Mouse (Mus musculus): ENCODE results near the gene Pgs1.

The Pgs1 gene

DNA sequence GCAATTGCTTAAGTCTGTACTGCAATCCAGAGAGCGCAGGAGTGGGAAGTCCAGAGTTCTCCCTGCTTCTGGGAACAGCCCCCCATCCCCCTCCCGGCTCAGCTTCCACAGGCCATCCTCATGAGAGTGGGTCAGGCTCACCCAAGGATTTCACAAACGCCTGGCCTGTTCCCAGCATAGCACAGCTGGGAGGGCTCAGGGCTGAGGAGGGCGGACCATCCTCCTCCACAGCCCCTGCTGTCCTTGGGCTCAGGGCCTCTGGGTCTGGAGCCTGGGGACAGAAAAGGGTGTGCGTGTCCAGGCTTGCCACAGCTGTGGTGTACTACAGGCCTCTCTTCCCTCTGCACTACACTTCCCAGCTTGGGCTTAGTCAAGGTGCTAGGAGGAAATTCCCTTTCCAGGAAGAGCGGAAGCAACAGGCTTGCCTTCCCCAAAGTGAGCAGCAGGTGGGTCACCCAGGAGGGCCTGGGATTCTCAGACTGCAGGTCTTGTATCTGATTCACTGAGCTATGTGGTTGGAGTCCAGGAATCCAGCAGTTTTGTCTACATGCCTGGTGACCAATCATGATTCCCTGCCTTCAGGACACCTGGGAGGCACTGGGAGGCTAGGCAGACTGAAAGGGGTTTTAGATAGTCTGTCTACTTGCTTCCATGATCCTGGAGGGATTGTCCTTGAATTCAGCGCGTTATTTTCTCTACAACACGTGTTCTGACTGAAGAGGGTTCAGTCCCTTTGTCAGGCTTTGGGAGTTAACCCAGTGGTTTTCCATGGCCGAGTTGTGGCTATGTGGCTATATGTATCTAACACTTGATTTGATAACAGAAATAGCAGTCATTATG is 23.6 kb upstream of the Pgs1 start:
- CTCF ChIA-PET, result interaction anchor here (0.5 to 0.8 kb wide), 2 partner anchors 10 to 48 kb away, joined by 3 to 8 read pairs; no protein-coding TSS in a partner anchor

DNA sequence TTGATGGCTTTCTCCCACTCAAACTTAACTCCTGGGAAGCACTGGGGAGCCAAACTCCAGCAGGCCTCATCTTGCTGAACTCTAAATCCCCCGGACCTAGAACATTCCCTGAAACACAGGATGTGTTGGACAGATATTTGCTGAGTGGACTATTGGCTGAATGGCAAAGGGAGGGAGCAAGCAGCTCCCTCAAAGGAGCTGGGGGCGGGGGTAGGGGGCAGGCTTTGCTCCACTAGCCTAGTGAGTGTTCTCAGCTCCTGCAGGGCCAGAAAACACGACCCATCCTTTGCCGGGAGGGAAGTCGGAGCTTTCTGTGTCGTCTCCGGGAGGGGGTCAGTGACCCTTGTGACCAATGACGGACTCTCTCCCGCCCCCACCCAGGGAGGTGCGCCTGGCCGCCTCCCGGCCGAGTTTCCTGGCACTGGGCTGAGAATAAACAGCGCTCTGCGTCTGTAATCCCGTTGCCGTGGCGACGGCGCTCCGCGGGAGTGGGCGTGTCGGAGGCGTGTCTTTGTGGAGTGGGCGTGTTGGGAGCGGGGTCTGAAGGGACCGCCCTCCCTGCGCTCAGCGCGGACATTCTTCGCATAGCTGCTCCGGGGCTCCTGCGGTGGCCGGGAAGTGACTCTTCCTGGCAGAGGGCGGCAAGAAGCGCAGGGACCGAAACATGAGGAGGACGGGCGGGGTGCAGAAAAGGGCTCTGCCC is 22.9 kb upstream of the Pgs1 start:
- CTCF ChIA-PET, result interaction anchor here (0.6 kb wide), 1 partner anchor 9 kb away, joined by 4 read pairs; no protein-coding TSS in a partner anchor

DNA sequence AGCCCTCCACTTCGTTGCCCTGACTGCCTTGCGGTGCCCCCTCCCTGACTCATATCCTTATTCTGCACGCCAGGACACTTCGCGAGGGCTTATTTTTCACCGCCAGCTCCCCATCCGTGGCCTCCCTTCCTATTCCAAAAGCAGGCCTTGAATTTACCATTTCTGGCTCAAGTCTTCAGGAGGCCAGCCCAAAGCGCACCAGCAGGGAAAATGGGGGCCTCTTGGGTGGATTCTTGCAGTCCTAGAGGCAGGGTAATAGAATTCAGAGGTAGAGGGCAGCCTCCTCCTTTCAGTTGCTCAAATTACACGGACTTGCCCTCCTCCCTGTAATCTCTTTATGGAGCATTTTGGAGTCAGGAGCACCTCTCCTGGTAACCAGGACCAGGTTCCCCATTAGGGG is 22.2 kb upstream of the Pgs1 start:
- CTCF ChIA-PET, result no interaction called here

DNA sequence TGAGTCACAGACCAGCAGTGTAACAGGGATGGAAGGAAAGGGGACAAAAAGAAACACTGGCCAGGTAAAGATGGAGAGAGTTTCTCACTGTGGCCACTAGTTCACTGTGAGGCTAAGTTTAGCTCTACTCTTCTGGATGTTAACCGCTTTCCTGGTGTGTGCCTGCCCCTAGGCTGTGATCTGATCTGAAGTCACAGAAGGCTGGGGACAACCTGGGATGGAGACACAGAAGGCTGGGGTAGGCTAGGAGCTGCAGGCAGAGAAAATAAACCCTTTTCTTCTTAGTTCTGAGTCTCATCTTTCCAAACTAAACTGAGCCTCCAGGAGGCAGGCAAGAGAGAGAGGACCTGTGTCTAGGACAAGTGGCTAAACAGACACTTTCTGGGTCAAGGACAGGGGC is 21.8 kb upstream of the Pgs1 start:
- CTCF ChIA-PET, result no interaction called here

DNA sequence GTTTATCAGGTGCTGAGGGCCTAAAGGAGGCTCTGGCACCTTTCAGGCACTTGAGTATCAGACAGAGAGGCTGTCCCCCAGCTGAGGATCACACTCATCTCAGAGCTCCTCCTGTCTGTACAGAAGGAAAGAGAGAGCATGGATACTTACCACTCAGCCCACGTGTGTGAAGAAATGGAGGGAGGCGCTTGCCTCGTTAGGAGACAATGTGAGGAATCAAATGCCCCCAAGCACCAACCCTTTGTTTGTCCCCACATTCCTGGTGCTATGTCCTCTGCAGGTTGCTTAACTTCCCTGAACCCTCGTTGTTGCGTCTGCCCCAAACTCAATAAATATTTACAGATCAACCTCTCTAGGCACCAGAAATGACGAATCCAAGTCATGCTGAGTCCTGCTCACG is 21.0 kb upstream of the Pgs1 start:
- CTCF ChIA-PET, result no interaction called here

DNA sequence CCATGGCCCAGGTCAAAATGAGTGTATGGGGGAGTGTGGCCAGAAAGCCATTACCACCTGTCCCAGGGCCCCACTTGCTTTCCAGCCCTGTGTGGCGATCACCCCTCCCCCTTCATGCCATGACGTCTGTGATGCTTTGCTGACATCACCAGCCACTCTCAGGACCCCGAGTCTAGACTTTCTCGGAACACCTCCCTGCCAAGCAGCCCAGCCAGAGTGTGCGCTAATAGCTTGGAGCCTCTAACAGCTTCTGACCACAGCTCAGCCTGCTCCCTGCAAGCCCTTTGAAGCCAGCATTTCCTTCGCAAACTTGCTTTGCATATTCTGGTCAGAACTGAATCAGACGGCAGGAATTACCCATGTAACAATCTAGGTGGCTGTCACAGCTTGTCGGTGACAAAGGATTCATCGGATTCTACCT is 20.5 kb upstream of the Pgs1 start:
- CTCF ChIA-PET, result no interaction called here

DNA sequence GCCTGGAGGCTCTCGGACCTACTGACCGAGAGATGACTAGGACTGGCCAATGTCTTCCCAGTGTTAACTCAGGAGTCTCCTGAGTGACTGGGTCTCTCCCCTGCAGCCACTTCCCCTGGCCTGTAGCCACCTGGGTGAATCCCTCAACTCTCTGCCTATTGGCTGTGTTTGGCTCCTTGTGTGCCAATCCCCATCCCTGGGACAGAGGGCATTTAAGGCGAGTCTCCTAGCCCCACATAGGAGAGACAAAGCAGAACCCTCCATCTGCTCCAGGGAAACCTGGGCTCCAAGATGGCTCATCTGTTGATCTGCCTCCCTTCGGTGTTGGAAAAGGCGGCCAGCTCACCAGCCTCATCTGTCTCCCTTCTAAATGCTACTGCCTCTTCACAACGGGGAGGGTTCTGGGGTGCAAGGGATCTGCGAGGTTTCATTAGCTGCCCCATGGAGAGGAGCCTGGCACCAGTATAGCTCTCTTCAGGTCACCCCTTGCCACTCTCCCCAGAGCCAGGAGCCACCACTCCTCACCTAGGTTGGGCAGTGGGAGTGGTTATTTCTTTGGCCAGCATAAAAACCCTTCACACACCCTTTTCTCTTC is 19.5 kb upstream of the Pgs1 start:
- CTCF ChIA-PET, result interaction anchor here (0.6 kb wide), 1 partner anchor 12 kb away, joined by 5 read pairs; no protein-coding TSS in a partner anchor

DNA sequence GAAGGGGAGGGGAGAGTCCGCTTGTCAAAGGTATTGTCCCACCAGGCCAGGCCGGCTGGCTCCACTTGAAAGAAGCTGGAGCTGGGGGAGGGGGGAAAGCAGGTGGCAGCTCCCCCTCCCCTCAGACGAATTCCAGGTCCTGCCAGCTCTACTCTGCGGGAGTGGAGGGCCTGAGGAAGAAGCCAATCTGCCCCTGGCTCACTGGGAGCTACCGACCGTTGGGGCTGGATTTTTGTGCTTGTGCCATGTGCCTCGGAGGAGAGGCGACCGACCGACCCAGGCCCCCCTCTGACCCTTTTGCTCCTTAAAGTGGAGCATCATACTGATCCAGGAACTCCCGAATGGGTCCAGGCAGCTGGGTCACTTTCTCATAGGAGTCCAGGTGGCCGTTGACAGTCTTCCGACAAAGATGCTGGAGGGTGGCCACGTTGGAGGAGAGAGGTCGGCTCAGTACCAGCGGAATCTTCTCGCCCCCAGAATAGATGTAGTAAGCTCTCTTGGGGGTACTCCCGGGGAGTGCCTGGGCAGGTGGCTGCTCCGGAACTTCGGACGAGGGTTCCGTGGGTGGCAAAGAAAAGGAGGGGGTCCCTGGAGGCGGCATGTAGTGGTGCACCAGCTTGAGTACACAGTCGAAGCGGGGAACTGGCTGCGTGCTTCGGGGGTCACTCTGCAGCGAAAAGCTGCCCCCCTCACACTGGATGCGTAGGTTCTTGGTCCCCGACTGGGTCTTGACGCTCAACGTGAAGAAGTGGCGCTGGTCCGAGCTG is 18.7 kb upstream of the Pgs1 start:
- CTCF ChIA-PET, result no interaction called here

DNA sequence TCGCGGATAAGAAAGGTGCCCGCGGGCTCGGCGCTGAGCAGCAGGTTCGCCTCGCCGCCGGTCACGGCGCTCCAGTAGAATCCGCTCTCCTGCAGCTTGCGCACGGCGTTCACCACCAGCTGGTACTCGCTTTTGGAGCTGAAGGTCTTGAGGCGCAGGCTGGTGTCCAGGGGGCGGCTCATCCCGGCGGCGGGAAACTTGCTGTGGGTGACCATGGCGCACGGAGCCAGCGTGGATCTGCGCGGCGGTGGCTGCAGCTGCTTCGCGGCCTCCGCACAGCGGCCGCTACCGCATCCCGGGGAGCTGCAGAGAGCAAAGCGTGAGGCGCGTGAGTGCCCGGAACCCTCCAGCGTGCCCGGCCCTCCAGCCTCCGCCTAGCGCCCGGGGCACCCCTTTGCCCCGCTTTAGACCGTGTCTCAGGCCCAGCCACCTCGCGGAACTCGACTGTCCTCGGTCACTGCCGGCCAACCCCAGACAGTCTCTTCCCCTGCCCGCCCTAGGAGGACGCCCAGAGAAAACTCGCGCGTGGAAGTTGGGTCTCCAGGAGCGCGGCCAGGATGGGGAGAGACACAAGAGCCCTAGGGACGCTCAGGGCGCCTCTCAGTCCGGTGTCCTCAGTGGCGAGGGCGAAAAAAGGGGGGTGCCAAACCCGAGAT is 17.9 kb upstream of the Pgs1 start:
- CTCF ChIA-PET, result no interaction called here

DNA sequence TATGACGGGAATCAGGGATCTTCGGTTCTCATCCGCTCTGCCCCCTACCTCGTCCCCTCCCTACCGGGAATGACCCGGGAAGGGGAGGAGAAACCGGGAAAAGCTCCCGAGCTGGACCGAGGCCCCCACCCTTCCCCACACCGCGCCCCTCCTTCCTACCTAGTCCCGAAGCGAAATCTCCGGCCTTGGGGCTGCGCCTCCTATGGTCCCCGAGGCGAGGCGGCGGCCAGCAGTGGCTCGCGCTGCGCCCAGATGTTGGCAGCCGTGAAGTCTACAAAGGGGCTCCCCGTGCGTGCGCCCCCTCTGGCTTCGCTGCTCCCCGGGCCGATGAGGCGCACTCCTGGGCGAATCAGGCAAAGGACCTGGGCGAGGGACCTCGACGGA is 17.4 kb upstream of the Pgs1 start:
- CTCF ChIA-PET, result interaction anchor here (1.7 kb wide), 1 partner anchor 56 kb away, joined by 8 read pairs; no protein-coding TSS in a partner anchor

DNA sequence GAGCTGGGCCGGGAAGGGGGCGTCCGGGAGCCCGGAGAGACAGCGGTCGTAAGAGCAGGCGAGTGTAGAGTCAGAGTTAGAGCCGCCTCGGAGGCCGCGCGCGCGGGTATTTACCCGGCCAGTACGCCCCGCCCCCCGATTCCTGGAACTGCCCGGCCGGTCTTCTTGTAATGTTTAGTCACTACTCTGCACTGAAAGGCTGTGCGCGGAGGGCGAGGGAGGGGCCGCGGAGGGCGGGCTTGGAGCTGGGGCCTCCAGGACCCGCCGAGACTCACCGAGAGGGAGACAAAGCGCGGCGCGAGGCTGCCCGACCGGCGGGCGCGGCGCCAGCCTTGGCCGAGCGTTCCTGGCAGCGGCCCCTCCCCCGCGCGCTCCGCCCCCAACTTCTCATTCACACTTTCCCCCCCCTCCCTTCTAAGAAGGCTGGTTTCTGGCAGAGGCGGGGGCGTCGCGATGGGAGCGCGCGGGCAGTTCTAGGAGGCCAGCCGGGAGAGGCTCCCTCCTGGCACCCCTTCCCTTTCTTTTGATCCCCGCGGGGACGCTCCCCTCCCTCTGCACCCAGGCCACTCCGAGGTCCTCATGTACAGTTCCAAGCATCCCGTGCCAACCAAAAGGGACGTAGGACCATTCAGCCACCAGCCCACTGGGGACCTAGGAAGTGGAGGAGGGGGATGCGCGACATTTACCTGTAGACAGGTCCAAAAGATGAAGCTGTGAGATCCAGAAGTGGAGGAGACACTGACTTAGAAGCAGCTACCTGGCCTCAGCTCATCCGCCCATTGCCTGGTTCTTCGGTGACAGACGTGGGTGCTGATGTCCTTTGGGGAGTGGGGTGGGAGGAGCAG is 16.8 kb upstream of the Pgs1 start:
- CTCF ChIA-PET, result interaction anchor here (0.7 to 1.7 kb wide), 2 partner anchors 11 to 57 kb away, joined by 3 to 8 read pairs; no protein-coding TSS in a partner anchor

DNA sequence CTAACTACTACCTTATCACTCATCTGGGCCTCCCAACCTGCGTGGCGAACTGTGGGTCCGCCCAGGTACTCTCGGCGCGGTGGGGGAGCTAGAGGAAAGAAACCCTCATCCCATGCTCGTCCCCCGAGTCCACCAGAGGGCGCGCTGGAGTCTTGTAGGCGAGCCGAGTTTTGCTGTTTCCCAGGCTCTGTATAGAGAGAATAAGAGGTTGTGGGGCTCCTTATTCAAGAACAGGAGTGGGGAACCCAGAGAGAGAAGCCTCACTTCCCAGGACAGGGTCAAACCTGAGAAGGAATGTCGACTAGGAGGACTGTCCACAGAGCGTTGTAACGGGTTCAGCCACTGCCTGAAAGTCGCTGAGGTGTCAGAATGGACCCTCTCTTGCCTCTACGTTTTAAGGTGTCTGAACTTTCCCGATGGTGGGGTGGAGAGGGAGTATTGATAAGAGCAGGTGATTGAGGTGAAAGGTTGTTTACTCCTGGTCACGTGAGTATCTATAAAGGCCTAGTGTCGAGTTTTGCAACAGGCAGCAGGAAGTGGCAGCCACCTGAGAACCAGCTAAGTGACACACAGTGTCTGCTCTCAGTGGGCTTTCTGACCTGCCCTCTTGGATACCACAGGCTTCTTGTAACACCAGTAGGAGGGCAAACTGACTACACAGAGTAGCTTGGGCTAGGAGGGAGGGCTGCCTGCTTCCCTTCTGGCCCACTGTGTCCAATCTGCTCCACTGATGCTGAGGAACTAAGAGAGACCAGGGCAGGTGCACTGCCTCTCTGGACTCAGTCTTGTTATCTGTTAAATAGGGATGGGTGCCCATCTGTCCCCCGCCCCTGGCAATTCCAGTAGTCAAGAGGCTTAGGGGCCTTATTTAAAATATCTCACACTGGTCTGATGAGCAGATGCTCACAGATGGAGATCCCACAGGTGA is 15.9 kb upstream of the Pgs1 start, which contains the start of gene Socs3:
Gene Socs3 (minus strand): TSS at position 103 of the 928 bp plus-strand sequence.
- CTCF ChIA-PET, result interaction anchor here (0.6 to 1.7 kb wide), 6 partner anchors 12 to 63 kb away, joined by 3 to 8 read pairs (median 4); partner anchors contain the start of gene Pgs1

DNA sequence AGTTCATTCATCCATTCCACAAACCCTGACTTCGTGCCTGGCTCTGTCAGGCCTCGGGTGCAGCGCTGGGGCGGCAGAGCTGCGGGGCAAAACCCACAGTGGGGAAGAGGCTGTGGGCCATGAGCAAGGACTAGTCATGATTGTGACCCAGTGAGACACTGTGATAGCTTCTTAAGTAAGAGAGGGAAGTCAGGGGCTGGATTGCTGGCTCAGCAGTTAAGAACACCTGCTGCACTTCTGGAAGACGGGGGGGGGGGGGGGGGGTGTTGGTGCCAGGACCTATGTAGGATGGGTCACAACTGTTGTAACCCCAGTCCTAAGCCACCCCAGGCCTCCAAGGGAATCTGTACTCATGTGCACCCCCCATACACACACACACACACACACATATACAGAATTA is 15.0 kb upstream of the Pgs1 start:
- CTCF ChIA-PET, result interaction anchor here (0.6 to 1.4 kb wide), 2 partner anchors 15 to 64 kb away, joined by 4 read pairs; partner anchors contain the start of gene Pgs1

DNA sequence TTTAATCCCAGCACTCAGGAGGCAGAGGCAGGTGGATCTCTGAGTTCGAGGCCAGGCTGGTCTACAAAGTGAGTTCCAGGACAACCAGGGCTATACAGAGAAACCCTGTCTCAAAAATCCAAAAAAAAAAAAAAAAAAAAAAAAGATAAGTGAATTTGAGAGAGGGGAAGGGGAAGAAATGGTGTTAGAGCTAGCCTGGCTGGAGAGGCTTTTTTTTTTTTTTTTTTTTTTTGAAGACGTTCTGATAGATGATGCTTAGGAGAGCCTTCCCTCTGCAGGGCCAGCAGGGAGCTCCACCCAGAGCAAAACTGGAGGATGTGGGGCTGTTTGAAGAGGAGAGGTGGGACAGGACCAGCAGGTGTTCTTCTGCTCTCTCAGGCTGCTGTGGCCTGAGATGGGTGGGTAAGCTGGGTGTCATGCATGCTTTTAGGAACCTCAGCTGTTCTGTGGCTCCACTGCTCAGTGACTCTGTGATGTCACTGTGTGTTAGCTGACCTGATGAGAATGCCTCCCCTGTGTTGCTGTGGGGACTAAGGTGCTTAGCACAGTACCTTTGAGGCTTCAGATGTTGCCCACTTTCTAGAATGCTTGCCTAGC is 14.3 kb upstream of the Pgs1 start:
- CTCF ChIA-PET, result interaction anchor here (0.6 to 1.4 kb wide), 2 partner anchors 14 to 19 kb away, joined by 4 to 7 read pairs; partner anchors contain the start of gene Pgs1

DNA sequence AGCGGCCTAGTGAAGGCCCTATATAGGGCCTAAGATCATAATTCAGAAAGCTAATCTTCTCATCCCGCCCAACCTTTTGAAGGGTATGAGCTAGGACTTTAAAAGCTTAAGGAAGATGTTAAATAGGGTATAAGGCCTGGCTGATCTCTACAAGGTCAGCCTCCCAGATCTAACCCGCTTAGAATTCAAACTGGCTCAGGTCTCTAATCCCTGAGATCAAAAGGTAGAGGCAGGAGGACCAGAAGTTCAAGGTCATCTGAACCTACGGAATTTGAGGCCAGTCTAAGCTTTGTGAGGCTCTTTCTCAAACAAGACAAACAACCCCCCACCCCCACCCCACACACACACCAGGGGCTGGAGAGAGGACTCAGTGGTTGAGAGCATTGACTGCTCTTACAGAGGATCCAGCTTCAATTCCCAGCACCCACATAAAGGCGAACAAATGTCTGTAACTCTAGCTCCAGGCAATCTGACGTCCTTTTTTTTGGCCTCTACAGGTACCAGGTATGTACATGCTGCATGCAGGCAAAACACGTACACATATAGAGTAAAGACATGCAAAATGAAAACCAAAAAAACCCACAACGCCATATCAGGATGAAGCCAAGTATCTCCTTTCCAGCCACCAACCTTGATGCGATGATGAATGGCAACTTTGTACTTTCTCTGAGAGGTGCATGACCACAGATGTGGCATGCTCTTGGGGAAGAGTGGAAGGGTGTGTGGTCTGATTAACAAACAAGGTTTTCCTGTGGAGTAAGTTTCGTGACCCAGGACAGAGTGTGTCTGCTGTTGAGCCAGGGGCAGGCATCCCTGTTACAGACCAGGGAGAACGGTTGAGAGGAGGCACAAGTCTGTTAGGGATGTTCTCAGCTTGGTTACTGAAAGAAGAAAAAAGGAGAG is 13.2 kb upstream of the Pgs1 start:
- CTCF ChIA-PET, result interaction anchor here (0.6 kb wide), 2 partner anchors 23 to 32 kb away, joined by 3 read pairs; no protein-coding TSS in a partner anchor

DNA sequence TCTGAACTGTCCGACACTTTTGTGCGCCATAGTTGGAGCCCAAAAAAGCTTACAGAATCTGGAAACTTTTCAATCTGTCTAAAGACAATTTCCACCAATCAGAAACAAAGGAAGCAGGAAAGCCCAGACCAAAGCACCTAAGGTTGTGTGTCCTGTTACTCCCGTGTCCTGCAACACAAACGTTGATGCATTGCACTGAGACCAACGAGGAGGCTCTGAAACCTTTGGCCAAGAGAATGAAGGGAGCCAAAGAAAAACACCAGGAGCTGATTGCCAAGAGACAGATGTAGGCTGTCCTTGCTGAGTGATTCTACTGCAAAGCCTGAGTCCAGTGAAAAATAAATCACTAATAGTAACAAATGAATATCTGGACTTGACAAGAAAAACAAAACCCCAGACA is 12.5 kb upstream of the Pgs1 start:
- CTCF ChIA-PET, result interaction anchor here (0.6 kb wide), 1 partner anchor 49 kb away, joined by 3 read pairs; no protein-coding TSS in a partner anchor
